Mouse (Mus musculus) testis, adult 2 months (tissue): ENCODE results near the gene Fam129a. TPM values are rescaled to one million over a fixed set of nuclear protein-coding genes. Genes with fewer than 3 reads are reported as not detected.

Experiments used
- H3K27ac ChIP-seq: fragments of 200-500 bp; 2 replicates; pipeline ENCODE4 v1.5.1; 2012; ENCODE audit warnings: low read depth, low read length; ENCODE audit not compliant: control insufficient read depth, insufficient read depth
- H3K27me3 ChIP-seq: fragments of 200-500 bp; 2 replicates; pipeline ENCODE4 v1.6.1; 2012; ENCODE audit warnings: mild to moderate bottlenecking, low read length, moderate library complexity; ENCODE audit not compliant: control insufficient read depth, insufficient read depth
- H3K36me3 ChIP-seq: fragments of 200-500 bp; 2 replicates; pipeline ENCODE4 v1.6.1; 2012; ENCODE audit warnings: mild to moderate bottlenecking, low read length; ENCODE audit not compliant: control insufficient read depth, insufficient read depth
- H3K4me1 ChIP-seq: fragments of 200-500 bp; 2 replicates; pipeline ENCODE4 v1.6.1; 2012; ENCODE audit warnings: low read length; ENCODE audit not compliant: control insufficient read depth, insufficient read depth
- H3K4me3 ChIP-seq: fragments of 200-500 bp; 2 replicates; pipeline ENCODE4 v1.5.1; 2012; ENCODE audit warnings: low read depth, mild to moderate bottlenecking, low read length, moderate library complexity, mixed read lengths; ENCODE audit not compliant: control insufficient read depth
- CTCF ChIP-seq: fragments of 200-500 bp; IDR thresholded peaks from 2 replicates; pipeline ENCODE4 v1.5.1; 2012; ENCODE audit warnings: low read depth, mild to moderate bottlenecking, inconsistent platforms, low read length, moderate library complexity; ENCODE audit not compliant: control insufficient read depth, insufficient read depth, insufficient replicate concordance
- POLR2A ChIP-seq: fragments of 200-500 bp; IDR thresholded peaks from 2 replicates; pipeline ENCODE4 v1.6.1; 2012; ENCODE audit warnings: low read depth, mild to moderate bottlenecking, inconsistent platforms, low read length, moderate library complexity; ENCODE audit not compliant: control insufficient read depth
- polyA plus RNA-seq: library from polyadenylated mRNA; depleted of rRNA; stranded (reverse); fragments of >200 nt; gene quantifications from 2 replicates; pipeline ENCODE4 v1.2.3, GENCODE M21; 2012; rRNA removed

Fam129a gene
- 7.8 and 8.8 TPM in 2 replicates for polyA plus RNA-seq

DNA sequence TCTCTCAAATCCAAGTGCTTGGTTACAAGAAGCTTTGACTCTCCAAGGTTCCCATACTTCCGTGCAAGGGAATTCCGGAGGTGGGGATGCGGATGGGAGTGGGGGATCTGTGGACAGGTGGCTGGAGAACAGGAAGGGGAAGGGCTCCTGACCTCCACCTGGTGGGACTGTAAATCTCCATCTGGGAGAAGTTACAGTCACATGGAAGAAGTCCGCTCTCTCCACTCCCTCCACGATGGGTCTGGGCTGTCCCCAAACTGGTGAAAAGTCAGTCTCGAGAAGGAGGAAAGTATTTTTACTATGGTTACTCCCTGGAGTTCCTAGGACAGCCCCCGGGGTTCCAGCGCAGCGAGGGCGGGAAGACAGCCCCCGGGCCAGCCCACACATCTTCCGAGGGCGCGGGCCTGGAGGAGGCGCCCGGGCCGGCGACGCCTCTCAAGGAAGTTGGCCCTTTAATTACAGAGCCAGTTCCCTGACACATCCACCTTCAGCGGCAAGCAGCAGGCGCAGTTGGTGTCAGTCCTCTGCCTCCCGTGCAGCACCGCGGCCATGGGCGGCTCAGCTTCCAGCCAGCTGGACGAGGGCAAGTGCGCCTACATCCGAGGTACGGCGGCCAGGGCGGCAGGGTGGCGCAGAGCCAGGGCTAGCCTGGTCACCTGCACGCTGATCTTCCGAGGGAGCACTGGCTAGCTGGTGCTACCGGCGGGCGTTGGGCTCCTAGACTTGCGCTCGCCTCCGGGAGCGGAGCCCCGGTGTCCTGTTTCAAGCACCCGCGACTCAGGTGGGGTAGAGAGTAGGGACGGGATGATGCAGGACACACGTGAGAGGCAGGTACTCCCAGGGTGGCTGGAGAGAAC, at the start of gene Fam129a:
Fam129a (plus strand) TSS at position 206 of the 857 bp plus-strand sequence.
- TF ChIP-seq POLR2A (peak; percentile 64; the same call in 1 of the 2 replicates), CTCF (no peak)
- Histone ChIP-seq H3K4me1 (peaks cover 6% of the 10 kb centered on the region), H3K4me3 (peak within 1 kb of the TSS; percentile 85), H3K27ac (no peak within 1 kb of the TSS), H3K27me3 (no peaks in the 10 kb centered on the region), H3K36me3 (no peaks in the 10 kb centered on the region)

DNA sequence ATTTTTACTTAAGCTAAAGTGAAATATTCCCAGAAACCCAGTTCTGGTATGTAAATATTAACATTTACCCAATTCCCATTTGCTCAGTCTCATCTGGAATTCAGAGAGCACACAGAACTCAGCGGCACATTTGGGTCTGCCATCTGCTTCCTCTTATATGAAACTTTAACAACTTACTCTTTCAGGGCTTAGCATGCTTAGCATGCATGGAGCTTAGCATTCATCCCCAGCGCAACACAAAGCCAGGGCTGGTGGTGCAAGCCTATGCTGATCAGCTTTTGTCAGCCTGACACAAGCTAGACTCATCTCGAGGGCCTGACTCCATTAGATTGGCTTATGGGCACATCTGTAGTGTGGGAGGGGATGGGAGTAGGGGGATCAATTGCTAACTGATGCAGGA, 44.3 kb upstream of the Fam129a start:
- TF ChIP-seq CTCF: no peak
- Histone ChIP-seq H3K27me3 (no peaks in the 10 kb centered on the region), H3K4me3 (no peak overlapping the region), H3K4me1 (no peaks in the 10 kb centered on the region), H3K27ac (no peak overlapping the region), H3K36me3 (no peaks in the 10 kb centered on the region)

DNA sequence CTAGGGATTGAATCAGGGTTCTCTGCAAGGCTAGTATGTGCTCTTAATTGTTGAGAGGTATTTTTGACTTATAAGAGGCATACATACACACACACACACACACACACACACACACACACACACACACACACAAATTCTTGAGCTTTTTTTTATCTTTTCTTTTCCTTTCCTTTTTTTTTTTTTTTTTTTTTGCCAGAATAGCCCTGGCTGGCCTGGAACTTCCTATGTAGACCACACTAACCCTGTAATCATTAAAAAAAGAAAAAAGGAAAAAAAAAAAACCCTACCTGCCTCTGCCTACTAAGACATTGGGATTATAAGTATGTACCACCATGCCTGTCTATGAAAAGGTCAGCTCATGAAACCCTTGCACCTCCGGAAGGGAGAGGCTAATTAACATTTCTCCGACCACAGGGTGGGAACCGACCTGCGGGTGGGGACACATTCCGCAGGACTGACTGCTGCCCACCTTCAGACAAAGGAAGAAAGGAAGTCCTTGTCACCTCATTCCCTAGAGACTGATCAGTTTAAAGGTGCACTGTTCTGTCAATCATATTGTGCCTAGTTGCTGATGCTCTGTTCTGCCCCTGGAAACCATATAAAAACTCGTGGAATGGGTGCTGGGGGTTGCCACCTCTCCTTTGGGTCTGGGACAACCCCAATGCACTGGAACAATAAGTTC, 27.0 kb upstream of the Fam129a start:
- TF ChIP-seq POLR2A: no peak
- TF ChIP-seq CTCF: no peak
- no peak overlapping the region for H3K4me3 ChIP-seq
- no peak overlapping the region for H3K27ac ChIP-seq
- no peaks in the 10 kb centered on the region for H3K36me3 ChIP-seq
- H3K27me3 ChIP-seq: no peaks in the 10 kb centered on the region
- H3K4me1 ChIP-seq: no peaks in the 10 kb centered on the region

- Histone ChIP-seq H3K36me3 (no peaks in the 10 kb centered on the region), H3K27ac (no peak overlapping the region), H3K4me3 (no peak overlapping the region), H3K27me3 (no peaks in the 10 kb centered on the region), H3K4me1 (no peaks in the 10 kb centered on the region)
- TF ChIP-seq POLR2A: no peak
Observed at GRCm38 (mm10) chr1:151544581-151544980, 26.4 kb upstream of the Fam129a start.

GRCm38 (mm10) chr1:151545571-151545970, 25.4 kb upstream of the Fam129a start:
- no peak overlapping the region for H3K4me3 ChIP-seq
- no peak overlapping the region for H3K27ac ChIP-seq
- no peaks in the 10 kb centered on the region for H3K4me1 ChIP-seq
- no peaks in the 10 kb centered on the region for H3K27me3 ChIP-seq
- no peak for TF ChIP-seq CTCF
- TF ChIP-seq POLR2A: no peak
- no peaks in the 10 kb centered on the region for H3K36me3 ChIP-seq

- Histone ChIP-seq H3K27ac (no peak overlapping the region), H3K36me3 (no peaks in the 10 kb centered on the region), H3K27me3 (no peaks in the 10 kb centered on the region), H3K4me3 (no peak overlapping the region; the same call in 1 of the 2 replicates), H3K4me1 (no peaks in the 10 kb centered on the region)
- TF ChIP-seq POLR2A: no peak
- no peak for TF ChIP-seq CTCF
Observed at GRCm38 (mm10) chr1:151548896-151549610, 21.9 kb upstream of the Fam129a start.

DNA sequence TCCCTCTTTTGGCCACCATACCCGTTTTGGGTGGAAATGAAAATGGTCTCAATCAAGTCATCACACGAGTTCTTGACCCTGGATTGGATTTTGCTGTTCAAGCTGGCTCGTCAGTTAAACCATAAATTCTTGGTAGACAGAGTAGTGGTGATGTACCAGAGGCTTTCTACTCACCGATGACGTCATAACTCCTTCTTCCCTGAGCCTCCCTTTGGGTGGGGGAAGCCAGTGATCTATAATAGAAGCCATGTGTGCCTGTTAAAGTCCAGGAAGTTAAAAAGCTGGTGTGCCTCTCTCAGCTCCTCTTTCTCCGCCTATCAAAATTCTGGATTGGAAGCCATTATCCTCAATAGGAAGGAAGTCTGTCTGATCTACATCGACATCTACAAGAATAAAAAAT, 21.2 kb upstream of the Fam129a start:
- H3K27me3 ChIP-seq: no peaks in the 10 kb centered on the region
- no peaks in the 10 kb centered on the region for H3K36me3 ChIP-seq
- H3K4me3 ChIP-seq: peak overlapping the region; percentile 7
- no peaks in the 10 kb centered on the region for H3K4me1 ChIP-seq
- no peak for TF ChIP-seq POLR2A
- no peak for TF ChIP-seq CTCF
- peak overlapping the region; percentile 52 for H3K27ac ChIP-seq
